Mouse (Mus musculus): ENCODE results near the gene Slc2a13. TPM values are rescaled to one million over a fixed set of nuclear protein-coding genes. Genes with fewer than 3 reads are reported as not detected.

The Slc2a13 gene
- polyA plus RNA-seq, 1 experiment: 18.2 TPM

DNA sequence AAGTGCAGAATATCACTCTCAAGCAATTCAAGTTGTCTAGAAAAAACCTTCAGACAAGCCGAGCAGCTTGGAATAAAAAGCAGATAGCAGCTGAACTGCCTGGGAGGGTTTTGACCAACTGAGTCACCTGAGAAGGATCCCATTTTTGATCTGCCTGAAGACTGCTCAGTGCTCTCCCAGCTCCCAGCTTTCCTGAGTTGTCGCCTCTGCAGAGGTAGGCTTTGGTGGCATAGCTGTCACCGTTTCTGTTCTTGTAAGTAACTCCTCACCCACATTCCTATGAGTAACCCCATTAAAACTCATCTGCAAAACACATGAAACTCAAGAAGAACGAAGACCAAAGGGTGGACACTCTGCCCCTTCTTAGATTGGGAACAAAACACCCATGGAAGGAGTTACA, 177.9 kb downstream of the Slc2a13 start:
- H3K4me3 ChIP-seq (replicated peaks; ENCODE audit: insufficient read depth, low read depth, low read length): no peak overlapping the region
- TF ChIP-seq POLR2A (IDR thresholded peaks at IDR 0.05; ENCODE audit: borderline replicate concordance, insufficient read depth, low read length): no peak
- 93% methylated on average over 4 of the region's 4 CpGs for WGBS

DNA sequence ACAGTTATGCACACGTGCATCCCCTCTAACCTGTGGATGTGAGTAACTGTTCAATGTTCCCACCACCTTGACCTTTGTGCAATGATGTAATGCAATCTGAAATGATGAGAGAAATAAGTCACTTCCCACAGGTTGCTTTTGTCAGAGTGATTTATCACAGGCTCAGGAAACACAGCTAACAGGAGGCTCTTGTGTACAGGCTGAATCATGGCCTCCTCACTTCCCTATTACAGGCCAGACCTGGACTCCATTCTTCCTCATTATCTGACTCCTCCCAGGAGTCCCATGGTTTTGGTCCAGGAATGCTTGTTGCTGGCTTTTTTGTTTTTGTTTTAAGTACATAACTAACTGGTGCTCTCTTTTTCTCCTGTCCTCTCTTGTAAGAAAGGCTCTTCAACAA, 189.4 kb downstream of the Slc2a13 start:
- DNase-seq: no peak
- WGBS: 97% methylated on average over 1 of the region's 1 CpGs
- TF ChIP-seq CTCF (IDR thresholded peaks at IDR 0.05; ENCODE audit: borderline replicate concordance, insufficient read depth, low read depth, low read length) (no peak), POLR2A (IDR thresholded peaks at IDR 0.05; ENCODE audit: borderline replicate concordance, insufficient read depth, low read length) (no peak)
- H3K27ac ChIP-seq (ENCODE audit: insufficient read depth, low read length): no peak overlapping the region
- no peak overlapping the region for H3K4me3 ChIP-seq (replicated peaks; ENCODE audit: insufficient read depth, low read depth, low read length)
- H3K4me1 ChIP-seq (ENCODE audit: control insufficient read depth, insufficient read depth, low read length): peaks cover 7% of the 10 kb centered on the region
- no peaks in the 10 kb centered on the region for H3K27me3 ChIP-seq (ENCODE audit: control insufficient read depth, insufficient read depth, low read length)

More for the DNA sequence above, 177.9 kb downstream of the Slc2a13 start:
- no peaks in the 10 kb centered on the region for H3K4me1 ChIP-seq (ENCODE audit: control insufficient read depth, insufficient read depth, low read length)
- DNase-seq: no peak
- no peak overlapping the region for H3K27ac ChIP-seq (ENCODE audit: insufficient read depth, low read length)
- no peaks in the 10 kb centered on the region for H3K27me3 ChIP-seq (ENCODE audit: control insufficient read depth, insufficient read depth, low read length)

DNA sequence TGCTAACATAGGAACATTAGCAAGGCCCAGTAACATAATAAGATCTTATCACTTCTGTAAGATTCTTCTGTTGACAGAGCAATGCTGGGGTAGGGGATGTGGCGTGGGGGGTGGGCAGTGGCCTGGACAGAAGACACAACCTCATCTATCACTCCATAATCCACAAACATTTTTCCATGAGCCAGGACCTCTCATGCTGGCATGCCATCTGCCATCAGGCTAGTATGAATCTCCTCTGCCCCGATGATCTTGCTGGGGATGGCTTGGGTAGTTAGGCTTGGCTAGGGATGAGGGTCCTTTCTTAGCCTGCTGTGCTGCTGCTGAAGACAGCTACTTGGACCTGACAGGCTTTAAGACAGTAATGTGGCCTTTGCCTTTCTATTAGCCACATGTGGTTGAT, 190.5 kb downstream of the Slc2a13 start:
- 21% methylated on average over 2 of the region's 2 CpGs for WGBS
- no peak for TF ChIP-seq CTCF (IDR thresholded peaks at IDR 0.05; ENCODE audit: borderline replicate concordance, insufficient read depth, low read depth, low read length)
- TF ChIP-seq POLR2A (IDR thresholded peaks at IDR 0.05; ENCODE audit: borderline replicate concordance, insufficient read depth, low read length): no peak

GRCm38 (mm10) chr15:91381864-91382263, 191.2 kb downstream of the Slc2a13 start:
- Histone ChIP-seq H3K4me3 (replicated peaks; ENCODE audit: insufficient read depth, low read depth, low read length) (no peak overlapping the region), H3K27ac (ENCODE audit: insufficient read depth, low read length) (no peak overlapping the region), H3K27me3 (ENCODE audit: control insufficient read depth, insufficient read depth, low read length) (no peaks in the 10 kb centered on the region), H3K4me1 (ENCODE audit: control insufficient read depth, insufficient read depth, low read length) (peaks cover 8% of the 10 kb centered on the region)
- TF ChIP-seq CTCF (IDR thresholded peaks at IDR 0.05; ENCODE audit: borderline replicate concordance, insufficient read depth, low read depth, low read length) (no peak), POLR2A (IDR thresholded peaks at IDR 0.05; ENCODE audit: borderline replicate concordance, insufficient read depth, low read length) (no peak)
- no peak for DNase-seq
- WGBS: 99% methylated on average over 1 of the region's 1 CpGs

More for the DNA sequence above, 190.5 kb downstream of the Slc2a13 start:
- Histone ChIP-seq H3K4me3 (replicated peaks; ENCODE audit: insufficient read depth, low read depth, low read length) (no peak overlapping the region), H3K4me1 (ENCODE audit: control insufficient read depth, insufficient read depth, low read length) (peaks cover 8% of the 10 kb centered on the region), H3K27me3 (ENCODE audit: control insufficient read depth, insufficient read depth, low read length) (no peaks in the 10 kb centered on the region), H3K27ac (ENCODE audit: insufficient read depth, low read length) (no peak overlapping the region)
- DNase-seq: peak in 1 of 2 experiments; percentile 33

DNA sequence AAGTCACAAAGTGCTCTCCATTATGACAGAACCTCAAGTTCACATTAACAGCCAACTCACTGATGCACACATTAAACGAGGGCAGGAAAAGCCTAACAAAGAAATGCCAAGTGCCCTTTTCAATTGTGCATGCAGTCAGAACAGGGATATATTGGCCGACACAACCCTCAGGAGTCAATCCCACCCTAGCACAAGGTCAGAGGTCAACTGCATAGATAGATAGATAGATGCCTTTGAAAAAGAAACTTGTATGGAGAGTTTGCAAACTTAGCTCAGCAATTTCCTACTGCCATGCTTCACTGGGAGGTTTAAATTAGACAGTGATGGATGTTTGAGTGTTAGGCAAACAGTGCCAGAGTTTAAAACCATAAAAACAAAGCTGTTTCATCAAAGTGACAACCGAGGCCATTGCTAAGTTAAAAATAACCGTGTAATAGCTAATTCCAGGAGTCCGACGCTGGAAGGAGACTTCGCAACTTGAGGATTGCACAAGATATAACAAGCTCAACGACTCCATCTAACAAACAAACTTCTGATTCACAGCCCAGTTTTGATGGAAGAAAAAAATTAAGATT, 194.2 kb downstream of the Slc2a13 start:
- no peak overlapping the region for H3K4me3 ChIP-seq (replicated peaks; ENCODE audit: insufficient read depth, low read depth, low read length)
- no peak for TF ChIP-seq POLR2A (IDR thresholded peaks at IDR 0.05; ENCODE audit: borderline replicate concordance, insufficient read depth, low read length)
- no peak for TF ChIP-seq CTCF (IDR thresholded peaks at IDR 0.05; ENCODE audit: borderline replicate concordance, insufficient read depth, low read depth, low read length)
- H3K27ac ChIP-seq (ENCODE audit: insufficient read depth, low read length): no peak overlapping the region
- DNase-seq: no peak
- no peaks in the 10 kb centered on the region for H3K27me3 ChIP-seq (ENCODE audit: control insufficient read depth, insufficient read depth, low read length)
- H3K4me1 ChIP-seq (ENCODE audit: control insufficient read depth, insufficient read depth, low read length): peaks cover 8% of the 10 kb centered on the region
- WGBS: 61% methylated on average over 8 of the region's 8 CpGs

GRCm38 (mm10) chr15:91377568-91377967, 195.5 kb downstream of the Slc2a13 start:
- DNase-seq: no peak
- H3K27ac ChIP-seq (ENCODE audit: insufficient read depth, low read length): peak overlapping the region; percentile 46; the same call in 1 of the 2 replicates
- WGBS: 62% methylated on average over 11 of the region's 11 CpGs
- peaks cover 12% of the 10 kb centered on the region for H3K4me1 ChIP-seq (ENCODE audit: control insufficient read depth, insufficient read depth, low read length)
- H3K27me3 ChIP-seq (ENCODE audit: control insufficient read depth, insufficient read depth, low read length): no peaks in the 10 kb centered on the region
- no peak for TF ChIP-seq POLR2A (IDR thresholded peaks at IDR 0.05; ENCODE audit: borderline replicate concordance, insufficient read depth, low read length)
- no peak for TF ChIP-seq CTCF (IDR thresholded peaks at IDR 0.05; ENCODE audit: borderline replicate concordance, insufficient read depth, low read depth, low read length)
- H3K4me3 ChIP-seq (replicated peaks; ENCODE audit: insufficient read depth, low read depth, low read length): peak overlapping the region; percentile 33

DNA sequence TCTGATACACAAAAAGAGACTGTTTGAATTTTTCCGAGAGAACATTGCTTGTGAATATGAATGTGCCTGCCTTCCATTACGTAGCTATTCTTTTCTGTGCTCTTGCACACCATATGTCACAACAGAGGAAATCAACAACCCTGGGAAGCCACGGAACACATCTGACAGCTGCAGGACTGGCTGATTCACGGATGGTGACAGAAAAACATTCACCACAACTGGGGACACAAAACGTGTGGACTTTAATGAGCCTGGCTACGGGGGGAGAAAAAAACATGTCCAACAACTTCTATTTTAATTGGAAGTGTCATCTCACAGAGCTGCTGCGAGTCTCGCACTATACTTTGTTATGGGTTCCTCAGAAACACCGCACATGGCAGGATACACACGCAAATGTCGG, 196.0 kb downstream of the Slc2a13 start:
- H3K27ac ChIP-seq (ENCODE audit: insufficient read depth, low read length): peak overlapping the region; percentile 46; the same call in 1 of the 2 replicates

GRCm38 (mm10) chr15:91374441-91374840, 198.6 kb downstream of the Slc2a13 start:
- Histone ChIP-seq H3K4me3 (replicated peaks; ENCODE audit: insufficient read depth, low read depth, low read length) (no peak overlapping the region), H3K4me1 (ENCODE audit: control insufficient read depth, insufficient read depth, low read length) (peaks cover 22% of the 10 kb centered on the region), H3K27ac (ENCODE audit: insufficient read depth, low read length) (no peak overlapping the region), H3K27me3 (ENCODE audit: control insufficient read depth, insufficient read depth, low read length) (no peaks in the 10 kb centered on the region)
- no peak for DNase-seq
- TF ChIP-seq POLR2A (IDR thresholded peaks at IDR 0.05; ENCODE audit: borderline replicate concordance, insufficient read depth, low read length) (no peak), CTCF (IDR thresholded peaks at IDR 0.05; ENCODE audit: borderline replicate concordance, insufficient read depth, low read depth, low read length) (no peak)
- 72% methylated on average over 5 of the region's 5 CpGs for WGBS

More for the DNA sequence above, 196.0 kb downstream of the Slc2a13 start:
- 13% methylated on average over 11 of the region's 11 CpGs for WGBS
- Histone ChIP-seq H3K27me3 (ENCODE audit: control insufficient read depth, insufficient read depth, low read length) (no peaks in the 10 kb centered on the region), H3K4me3 (replicated peaks; ENCODE audit: insufficient read depth, low read depth, low read length) (peak overlapping the region; percentile 33), H3K4me1 (ENCODE audit: control insufficient read depth, insufficient read depth, low read length) (peaks cover 13% of the 10 kb centered on the region)
- peak; percentile 39 to 42 for DNase-seq
- no peak for TF ChIP-seq CTCF (IDR thresholded peaks at IDR 0.05; ENCODE audit: borderline replicate concordance, insufficient read depth, low read depth, low read length)
- no peak for TF ChIP-seq POLR2A (IDR thresholded peaks at IDR 0.05; ENCODE audit: borderline replicate concordance, insufficient read depth, low read length)

Measured in cerebellum, adult 2 months (tissue).